Comparison of ENCODE assay signal across 29 mouse cellular contexts in the genomic region with DNA sequence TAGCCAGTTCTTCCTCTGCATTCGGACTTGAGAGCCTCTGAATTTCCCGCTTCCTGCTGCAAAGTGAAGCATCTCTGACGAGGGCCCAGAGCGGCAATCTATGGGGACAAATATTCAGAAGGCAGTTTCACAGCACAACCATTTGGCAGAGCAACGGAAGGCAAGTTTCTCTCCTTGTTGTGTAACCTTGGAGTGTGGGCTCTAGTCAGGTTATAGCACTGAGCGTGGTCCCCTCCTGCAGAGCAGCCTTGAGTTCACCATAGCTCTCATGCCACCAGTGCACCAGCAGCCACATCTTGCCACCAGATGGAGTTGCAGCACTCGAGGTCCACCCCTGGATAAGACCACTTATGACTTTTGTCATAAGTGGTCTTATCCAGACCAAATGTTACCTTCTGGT. TPM values are rescaled to one million over a fixed set of nuclear protein-coding genes. Genes with fewer than 3 reads are reported as not detected.
DNase-seq lines count a peak whose midpoint lies in the region; ATAC-seq and TF ChIP-seq lines count a peak whose summit lies in the region.
"Had no signal": no experiment of that assay in that cellular context is flagged by ENCODE, and none has a peak within 500 bp of the region (broad histone marks: within the 10 kb centered on the region; RNA-seq: fewer than 3 reads in every experiment).

No protein-coding gene starts in this region.

- H3K4me2 ChIP-seq in lung, postnatal 0 days (replicated peaks; ENCODE audit: low read depth, low read length) = no peak overlapping the region
- H3K4me2 ChIP-seq: limb, embryonic 15.5 days had no signal

- no peaks in the 10 kb centered on the region for H3K9me3 ChIP-seq in lung, postnatal 0 days (ENCODE audit: low read length)
- no peaks in the 10 kb centered on the region for H3K9me3 ChIP-seq in MEL (replicated peaks; ENCODE audit: insufficient read depth, low read length)
- H3K9me3 ChIP-seq: embryonic facial prominence, embryonic 10.5 days; hindbrain, embryonic 15.5 days; limb, embryonic 15.5 days; lung, embryonic 15.5 days; midbrain, embryonic 12.5 days; neural tube, embryonic 15.5 days had no signal

- no peak for ATAC-seq in lung, postnatal 0 days
- ATAC-seq: activated CD4-positive, CD25-positive, alpha-beta regulatory T cell, adult 4 months; forebrain, embryonic 16.5 days; Patski had no signal

- intact Hi-C loops in heart, adult 2 months (cut with DNase I) = no loop called here
- intact Hi-C loops in heart, postnatal 10 days (cut with DNase I) = loop anchor here (5.0 kb wide), 1 partner anchor 56 kb away; no protein-coding TSS in a partner anchor

- TF ChIP-seq RAD21 in MEL (IDR thresholded peaks at IDR 0.05; ENCODE audit: low read depth, low read length) = no peak; the same call in 1 of the 2 replicates

- peak; percentile 21; the same call in 1 of the 2 replicates for TF ChIP-seq CTCF in heart, adult 2 months (IDR thresholded peaks at IDR 0.05)
- peak; percentile 32 for TF ChIP-seq CTCF in lung, postnatal 0 days (IDR thresholded peaks at IDR 0.05)
- TF ChIP-seq CTCF in lung, adult 2 months (IDR thresholded peaks at IDR 0.05; ENCODE audit: insufficient read depth, low read length) = no peak
- TF ChIP-seq CTCF in MEL (IDR thresholded peaks at IDR 0.05 in 2 of 3, conservative IDR thresholded peaks at IDR 0.05 in 1 of 3; ENCODE audit: control insufficient read depth in 1 of 3, insufficient read depth in 1 of 3, low read depth in 2 of 3, low read length in 3 of 3, poor library complexity in 1 of 3, severe bottlenecking in 1 of 3) = peak; percentile 7 to 31 (median 30); a peak in 4 of 6 replicates

- no peak overlapping the region for H3K4me3 ChIP-seq in heart, adult 2 months
- H3K4me3 ChIP-seq in lung, postnatal 0 days (ENCODE audit: low read depth, low read length) = no peak overlapping the region
- no peak overlapping the region for H3K4me3 ChIP-seq in lung, adult 2 months (replicated peaks; ENCODE audit: extremely low read depth, low read depth, low read length)
- no peak overlapping the region for H3K4me3 ChIP-seq in MEL (ENCODE audit: control insufficient read depth in 1 of 2, insufficient read depth in 1 of 2, low read depth in 2 of 2, low read length in 2 of 2)

- TF ChIP-seq POLR2A in heart, adult 2 months (IDR thresholded peaks at IDR 0.05; ENCODE audit: insufficient read depth, low read depth, low read length) = no peak
- no peak for TF ChIP-seq POLR2A in lung, adult 2 months (IDR thresholded peaks at IDR 0.05; ENCODE audit: borderline replicate concordance, extremely low read depth, low read depth, low read length)
- TF ChIP-seq POLR2A in MEL (IDR thresholded peaks at IDR 0.05; ENCODE audit: control insufficient read depth in 1 of 2, insufficient read depth in 1 of 2, low read depth in 1 of 2, low read length in 2 of 2, poor library complexity in 1 of 2) = no peak

- H3K9ac ChIP-seq in heart, adult 2 months (ENCODE audit: low read depth, low read length) = no peak overlapping the region
- no peak overlapping the region for H3K9ac ChIP-seq in lung, postnatal 0 days (replicated peaks; ENCODE audit: low read depth)
- no peak overlapping the region for H3K9ac ChIP-seq in MEL (ENCODE audit: control insufficient read depth, low read depth, low read length, poor library complexity, severe bottlenecking)
- H3K9ac ChIP-seq: limb, embryonic 15.5 days; lung, embryonic 15.5 days; midbrain, embryonic 12.5 days; neural tube, embryonic 15.5 days had no signal

- H3K27ac ChIP-seq in heart, adult 2 months = no peak overlapping the region
- no peak overlapping the region for H3K27ac ChIP-seq in lung, postnatal 0 days (ENCODE audit: low read length)
- H3K27ac ChIP-seq in MEL (ENCODE audit: control insufficient read depth, low read depth, low read length) = no peak overlapping the region
- H3K27ac ChIP-seq: limb, embryonic 15.5 days; lung, embryonic 15.5 days; midbrain, embryonic 12.5 days had no signal

- 0 out of 2 replicates have a peak, but pooled peaks cover 3% of the 10 kb centered on the region for H3K79me2 ChIP-seq in heart, adult 2 months (replicated peaks; ENCODE audit: control insufficient read depth, insufficient read depth, low read length)
- peaks cover 17% of the 10 kb centered on the region for H3K79me2 ChIP-seq in MEL (ENCODE audit: control insufficient read depth, insufficient read depth, low read length, poor library complexity)

- H3K4me1 ChIP-seq in heart, adult 2 months (ENCODE audit: control insufficient read depth, insufficient read depth, low read length) = peaks cover 3% of the 10 kb centered on the region
- no peaks in the 10 kb centered on the region for H3K4me1 ChIP-seq in lung, postnatal 0 days (ENCODE audit: insufficient read depth, low read depth, low read length)
- peaks cover 6% of the 10 kb centered on the region for H3K4me1 ChIP-seq in lung, adult 2 months (ENCODE audit: control insufficient read depth, insufficient read depth, low read length)
- peaks cover 0 to 11% of the 10 kb centered on the region in 2 experiments; a peak in 2 of 4 replicates for H3K4me1 ChIP-seq in MEL (ENCODE audit: control insufficient read depth in 1 of 2, insufficient read depth in 2 of 2, low read length in 2 of 2)

- TF ChIP-seq EP300 in heart, adult 2 months (IDR thresholded peaks at IDR 0.05; ENCODE audit: insufficient read depth, low read depth, low read length) = no peak
- TF ChIP-seq EP300 in lung, postnatal 0 days (IDR thresholded peaks at IDR 0.05) = no peak
- no peak for TF ChIP-seq EP300 in MEL (IDR thresholded peaks at IDR 0.05; ENCODE audit: low read depth in 1 of 2, low read length in 2 of 2)

- peak; percentile 6 for DNase-seq in adrenal gland, postnatal 14 days
- no peak for DNase-seq in adrenal gland, postnatal 10 days
- DNase-seq in heart, adult 2 months = peak in 1 of 2 experiments; percentile 15
- no peak for DNase-seq in heart, postnatal 10 days
- no peak for DNase-seq in lung, postnatal 0 days (ENCODE audit: low spot score)
- DNase-seq in lung, adult 2 months = no peak
- no peak for DNase-seq in MEL (ENCODE audit: low read depth, low spot score)
- DNase-seq in kidney, adult 9 months = no peak
- DNase-seq: adrenal gland, postnatal 36 days; kidney, adult 18-20 months; kidney, postnatal 4 days; retina, postnatal 1 day had no signal

- WGBS in heart, adult 2 months = 75% methylated on average over 7 of the region's 7 CpGs
- WGBS in lung, postnatal 0 days = 76% methylated on average over 7 of the region's 7 CpGs
- 74% methylated on average over 7 of the region's 7 CpGs for WGBS in lung, adult 2 months

- H3K36me3 ChIP-seq in heart, adult 2 months (ENCODE audit: control insufficient read depth, insufficient read depth, low read length) = no peaks in the 10 kb centered on the region
- no peaks in the 10 kb centered on the region for H3K36me3 ChIP-seq in lung, postnatal 0 days (ENCODE audit: insufficient read depth, low read length)
- peaks cover 0 to 8% of the 10 kb centered on the region in 2 experiments; a peak in 3 of 4 replicates for H3K36me3 ChIP-seq in MEL (ENCODE audit: control insufficient read depth in 1 of 2, insufficient read depth in 2 of 2, low read length in 2 of 2)

- H3K27me3 ChIP-seq in heart, adult 2 months (ENCODE audit: control insufficient read depth, insufficient read depth, low read length) = no peaks in the 10 kb centered on the region
- H3K27me3 ChIP-seq in lung, postnatal 0 days (replicated peaks; ENCODE audit: insufficient read depth, low read length) = no peaks in the 10 kb centered on the region
- H3K27me3 ChIP-seq in MEL (ENCODE audit: control insufficient read depth in 1 of 2, insufficient read depth in 2 of 2, low read length in 2 of 2) = no peaks in the 10 kb centered on the region
- H3K27me3 ChIP-seq: hindbrain, embryonic 15.5 days; limb, embryonic 15.5 days; lung, embryonic 15.5 days; midbrain, embryonic 12.5 days; neural tube, embryonic 15.5 days; Patski had no signal

RNA-seq across cellular contexts. Expression of a gene that starts 1.7 kb away (rescaled TPM):
- total RNA-seq in adrenal gland, postnatal 14 days (2021) = 106 and 107 TPM in 2 replicates
- 10 to 100 TPM; 95.9 TPM for total RNA-seq in adrenal gland, postnatal 10 days (2021)
- 10 to 100 TPM; 72.1 to 84.9 TPM for total RNA-seq in heart, adult 2 months (2021)
- polyA plus RNA-seq in heart, adult 2 months (2012; rRNA removed) = 150 and 155 TPM in 2 replicates
- total RNA-seq in heart, postnatal 10 days (2021) = 10 to 100 TPM; 60.1 to 60.6 TPM
- 62.5 and 71.1 TPM in 2 replicates for polyA plus RNA-seq in lung, postnatal 0 days (2015; fragmentation: Nextera tagmentation; extraction: Ambion mirVana)
- 103 and 108 TPM in 2 replicates for polyA plus RNA-seq in lung, adult 2 months (2012; rRNA removed)
- total RNA-seq in MEL (2012; rRNA removed) = 177 TPM in 2 replicates
- 100 to 1,000 TPM in 1 of 2 experiments, not detected in 1; 178 TPM for polyA plus RNA-seq in MEL (2012; ENCODE audit: insufficient read depth in 1 of 2, insufficient read length in 2 of 2, low read depth in 1 of 2, low replicate concordance in 2 of 2, missing spikeins in 1 of 2)

RNA-seq across cellular contexts. Expression of a gene that starts 6.5 kb away (rescaled TPM):
- not detected in 2 replicates for total RNA-seq in adrenal gland, postnatal 14 days (2021)
- total RNA-seq in adrenal gland, postnatal 10 days (2021) = not detected
- total RNA-seq in heart, adult 2 months (2021) = not detected
- polyA plus RNA-seq in heart, adult 2 months (2012; rRNA removed) = not detected in 2 replicates
- total RNA-seq in heart, postnatal 10 days (2021) = not detected
- polyA plus RNA-seq in lung, postnatal 0 days (2015; fragmentation: Nextera tagmentation; extraction: Ambion mirVana) = not detected in 2 replicates
- 0.25 and 6.2 TPM in 2 replicates for polyA plus RNA-seq in lung, adult 2 months (2012; rRNA removed)
- total RNA-seq in MEL (2012; rRNA removed) = not detected in 2 replicates
- under 1 TPM in 1 of 2 experiments, not detected in 1; 0.03 TPM for polyA plus RNA-seq in MEL (2012; ENCODE audit: insufficient read depth in 1 of 2, insufficient read length in 2 of 2, low read depth in 1 of 2, low replicate concordance in 2 of 2, missing spikeins in 1 of 2)
- total RNA-seq: gastrocnemius, adult 8-10 months; heart, adult 8-10 months; heart, postnatal 14 days; layer of hippocampus, postnatal 25 days; left cerebral cortex, postnatal 25 days had no signal
- polyA plus RNA-seq: activated CD4-positive, CD25-positive, alpha-beta regulatory T cell, adult 4 months; embryonic facial prominence, embryonic 10.5 days; forebrain, embryonic 16.5 days; hindbrain, embryonic 15.5 days; lung, embryonic 15.5 days; midbrain, embryonic 12.5 days; myocyte; neural tube, embryonic 15.5 days; Patski; thymus, postnatal 0 days had no signal

RNA-seq across cellular contexts. Expression of a gene that starts 8.7 kb away (rescaled TPM):
- 65.6 and 67.0 TPM in 2 replicates for total RNA-seq in adrenal gland, postnatal 14 days (2021)
- 10 to 100 TPM; 63.6 to 68.9 TPM for total RNA-seq in adrenal gland, postnatal 10 days (2021)
- 10 to 100 TPM; 65.3 to 72.8 TPM for total RNA-seq in heart, adult 2 months (2021)
- polyA plus RNA-seq in heart, adult 2 months (2012; rRNA removed) = 74.5 and 90.8 TPM in 2 replicates
- total RNA-seq in heart, postnatal 10 days (2021) = 10 to 100 TPM; 46.7 to 50.4 TPM
- 31.3 and 35.3 TPM in 2 replicates for polyA plus RNA-seq in lung, postnatal 0 days (2015; fragmentation: Nextera tagmentation; extraction: Ambion mirVana)
- 24.1 and 26.0 TPM in 2 replicates for polyA plus RNA-seq in lung, adult 2 months (2012; rRNA removed)
- total RNA-seq in MEL (2012; rRNA removed) = 22.5 and 26.4 TPM in 2 replicates
- 10 to 100 TPM in 1 of 2 experiments, not detected in 1; 18.9 TPM for polyA plus RNA-seq in MEL (2012; ENCODE audit: insufficient read depth in 1 of 2, insufficient read length in 2 of 2, low read depth in 1 of 2, low replicate concordance in 2 of 2, missing spikeins in 1 of 2)

RNA-seq across cellular contexts. Expression of a gene that starts 11.4 kb away (rescaled TPM):
- total RNA-seq in adrenal gland, postnatal 14 days (2021) = 1.1 TPM in 1 of 2 replicates, not detected in the other
- total RNA-seq in adrenal gland, postnatal 10 days (2021) = under 1 TPM; 0.87 to 0.97 TPM
- not detected for total RNA-seq in heart, adult 2 months (2021)
- polyA plus RNA-seq in heart, adult 2 months (2012; rRNA removed) = not detected in 2 replicates
- total RNA-seq in heart, postnatal 10 days (2021) = not detected
- 0.37 TPM in 1 of 2 replicates, not detected in the other for polyA plus RNA-seq in lung, postnatal 0 days (2015; fragmentation: Nextera tagmentation; extraction: Ambion mirVana)
- polyA plus RNA-seq in lung, adult 2 months (2012; rRNA removed) = not detected in 2 replicates
- not detected in 2 replicates for total RNA-seq in MEL (2012; rRNA removed)
- 1 to 10 TPM in 1 of 2 experiments, not detected in 1; 1.0 TPM for polyA plus RNA-seq in MEL (2012; ENCODE audit: insufficient read depth in 1 of 2, insufficient read length in 2 of 2, low read depth in 1 of 2, low replicate concordance in 2 of 2, missing spikeins in 1 of 2)
- total RNA-seq: gastrocnemius, adult 8-10 months; heart, adult 8-10 months; heart, postnatal 14 days; layer of hippocampus, postnatal 25 days; left cerebral cortex, postnatal 25 days had no signal
- polyA plus RNA-seq: activated CD4-positive, CD25-positive, alpha-beta regulatory T cell, adult 4 months; limb, embryonic 15.5 days; lung, embryonic 15.5 days; small intestine, adult 2 months had no signal

RNA-seq across cellular contexts. Expression of a gene that starts 22.6 kb away (rescaled TPM):
- 53.7 and 63.7 TPM in 2 replicates for total RNA-seq in adrenal gland, postnatal 14 days (2021)
- total RNA-seq in adrenal gland, postnatal 10 days (2021) = 10 to 100 TPM; 43.0 to 44.8 TPM
- 10 to 100 TPM; 20.7 TPM for total RNA-seq in heart, adult 2 months (2021)
- polyA plus RNA-seq in heart, adult 2 months (2012; rRNA removed) = 12.3 and 14.3 TPM in 2 replicates
- total RNA-seq in heart, postnatal 10 days (2021) = 10 to 100 TPM; 29.0 to 30.0 TPM
- 33.3 and 37.0 TPM in 2 replicates for polyA plus RNA-seq in lung, postnatal 0 days (2015; fragmentation: Nextera tagmentation; extraction: Ambion mirVana)
- polyA plus RNA-seq in lung, adult 2 months (2012; rRNA removed) = 22.3 and 23.4 TPM in 2 replicates
- 116 and 145 TPM in 2 replicates for total RNA-seq in MEL (2012; rRNA removed)
- 100 to 1,000 TPM in 1 of 2 experiments, not detected in 1; 171 TPM for polyA plus RNA-seq in MEL (2012; ENCODE audit: insufficient read depth in 1 of 2, insufficient read length in 2 of 2, low read depth in 1 of 2, low replicate concordance in 2 of 2, missing spikeins in 1 of 2)
